Mouse (Mus musculus) granulocyte monocyte progenitor cell, adult 5-6 weeks (primary cell): ENCODE data around the gene Acad10. TPM values are rescaled to one million over a fixed set of nuclear protein-coding genes. Genes with fewer than 3 reads are reported as not detected.

Experiments used
- ATAC-seq: replicated peaks from 2 replicates; pipeline ENCODE4 v1.8.0; 2016; ENCODE audit warnings: mild to moderate bottlenecking, moderate TSS enrichment, inconsistent platforms; ENCODE audit not compliant: poor library complexity, severe bottlenecking
- total RNA-seq, 2 experiments: library from RNA; stranded (forward) in 1 of 2; stranded (reverse) in 1 of 2; fragments of 200-712, 200-1000 nt in 1 of 2; fragments of >200 nt in 1 of 2; fragmentation: Nextera tagmentation in 1 of 2; gene quantifications; 2 replicates each; pipeline ENCODE4 v1.2.3; 2014 to 2017

Gene Acad10
- total RNA-seq, 2 experiments from 2014 or later = 2.1 to 2.7 TPM

DNA sequence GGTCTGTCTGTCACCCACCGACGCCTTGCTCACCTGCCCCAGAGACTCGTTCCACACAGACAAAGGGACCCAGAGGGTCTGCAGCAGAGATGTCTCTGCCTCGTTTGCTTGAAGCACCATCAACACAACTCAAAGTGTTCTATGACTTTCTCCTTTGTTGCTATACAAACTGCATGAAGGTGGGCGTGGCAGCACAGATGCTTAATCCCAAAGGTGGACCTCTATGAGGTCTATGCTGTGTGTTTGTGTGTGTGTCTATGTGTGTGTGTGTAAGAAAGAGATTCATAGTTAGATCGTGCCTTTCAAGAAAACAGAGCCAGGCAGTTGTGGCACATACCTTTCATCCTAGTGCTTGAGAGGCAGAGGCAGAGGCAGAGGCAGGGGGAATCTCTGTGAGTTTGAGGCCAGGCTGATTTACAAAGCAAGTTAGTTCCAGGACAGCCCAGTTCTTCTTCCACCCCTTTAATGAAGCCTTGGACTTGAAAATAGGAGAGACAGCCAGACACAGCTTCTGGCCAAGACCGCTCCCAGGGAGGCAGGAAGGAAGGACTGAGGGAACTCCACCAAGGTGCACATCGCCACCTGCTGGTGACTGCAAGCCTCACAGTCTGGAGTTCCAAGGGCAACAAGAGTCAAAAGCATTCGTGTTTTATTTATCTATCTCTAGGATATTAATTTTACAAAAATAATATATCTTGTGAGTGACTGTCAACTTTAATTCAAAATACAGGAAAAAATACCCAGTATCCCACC lies 58.6 kb downstream of the Acad10 start:
- peak; percentile 88 for ATAC-seq

DNA sequence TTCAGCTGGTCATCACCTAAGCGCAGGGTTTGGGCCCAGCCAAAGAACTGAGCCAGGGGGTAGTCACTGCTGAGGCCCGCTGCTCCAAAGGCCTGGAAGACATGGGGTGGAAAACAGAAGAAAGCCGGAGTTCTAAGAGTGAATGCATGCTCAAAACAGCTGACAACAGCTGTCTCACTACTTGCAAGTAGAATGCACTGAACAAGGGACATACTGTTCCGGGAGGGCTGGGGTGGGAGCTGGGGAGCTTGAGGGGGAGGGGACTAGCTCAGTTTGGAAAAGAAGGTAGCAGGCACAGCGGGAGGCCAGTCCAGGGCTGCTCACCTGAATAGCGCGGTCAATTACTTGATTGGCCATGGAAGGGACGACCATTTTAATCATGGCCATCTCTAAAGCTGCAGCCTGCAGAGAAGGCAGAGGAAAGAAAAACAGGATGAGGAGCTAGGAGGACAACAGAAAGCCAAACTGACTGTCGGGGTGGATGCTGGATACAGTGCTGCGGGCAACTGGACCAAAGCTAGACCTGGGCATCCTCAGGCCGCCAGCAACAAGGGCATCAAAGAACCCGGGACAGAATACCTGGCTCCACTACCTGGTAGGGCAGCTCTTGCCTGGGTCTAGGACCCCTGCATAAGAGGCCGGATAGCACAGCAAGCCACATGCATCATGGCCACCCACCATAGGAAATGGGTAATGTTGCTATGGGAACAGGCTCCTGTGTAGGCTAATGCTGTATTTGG lies 61.3 kb downstream of the Acad10 start:
- ATAC-seq = no peak

- no peak for ATAC-seq
Observed at GRCm38 (mm10) chr5:121597991-121598537, 62.2 kb downstream of the Acad10 start.

DNA sequence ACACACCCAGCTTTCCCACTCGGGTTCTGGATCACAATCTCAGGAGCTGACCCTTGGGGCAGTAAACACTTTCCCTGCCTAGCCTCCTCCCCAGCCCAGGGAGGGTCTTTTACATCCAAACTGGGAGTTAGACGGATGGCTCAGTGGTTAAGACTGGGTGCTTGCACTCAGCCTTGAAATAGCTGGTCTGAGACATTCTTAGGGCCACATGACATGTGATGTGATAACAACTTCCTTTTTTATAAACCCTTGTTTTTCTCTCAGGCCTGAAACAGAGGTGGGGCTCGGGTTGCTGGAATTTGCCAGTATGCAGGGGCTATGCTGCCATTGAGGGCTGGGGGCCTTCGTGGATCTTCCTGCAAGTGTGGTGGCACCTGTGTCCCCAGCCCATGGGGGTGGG lies 63.0 kb downstream of the Acad10 start:
- no peak for ATAC-seq

DNA sequence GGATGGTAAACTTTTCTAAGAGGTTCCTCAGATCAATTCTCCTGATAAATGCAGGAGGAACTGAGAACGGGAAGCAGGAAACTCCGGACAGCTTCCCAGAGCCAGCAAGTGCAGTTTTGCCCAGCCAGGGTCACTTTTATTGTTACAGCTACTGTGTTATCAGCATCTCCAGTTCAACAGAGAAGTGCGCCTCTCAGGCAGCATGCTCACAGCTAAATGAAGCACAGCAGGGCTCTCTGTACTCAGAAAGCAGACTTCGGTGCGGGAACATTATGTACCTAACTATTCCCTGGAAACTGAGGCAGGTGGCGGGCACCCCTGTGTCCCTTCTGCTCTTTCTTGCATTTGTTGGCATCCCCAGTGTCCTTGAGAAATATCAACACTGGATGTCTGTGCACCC lies 64.1 kb downstream of the Acad10 start:
- no peak for ATAC-seq

DNA sequence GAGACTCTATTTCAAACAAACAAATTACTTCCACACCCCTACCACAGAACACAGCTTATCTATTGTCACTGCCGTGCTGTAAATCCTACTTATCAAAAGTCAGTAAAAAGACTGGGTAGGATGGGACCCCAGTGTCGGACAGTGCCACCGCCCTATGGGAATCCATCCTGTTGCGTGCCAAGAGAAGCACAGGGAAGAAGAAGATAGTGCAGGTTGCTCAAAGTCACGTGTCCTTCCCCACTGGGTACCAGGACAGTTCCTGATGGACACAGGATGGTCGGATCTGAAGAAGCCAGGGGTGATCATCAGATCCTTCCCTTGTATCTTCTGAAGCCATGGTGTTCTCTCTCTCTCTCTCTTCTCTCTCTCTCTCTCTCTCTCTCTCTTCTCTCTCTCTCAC lies 64.6 kb downstream of the Acad10 start:
- no peak for ATAC-seq

DNA sequence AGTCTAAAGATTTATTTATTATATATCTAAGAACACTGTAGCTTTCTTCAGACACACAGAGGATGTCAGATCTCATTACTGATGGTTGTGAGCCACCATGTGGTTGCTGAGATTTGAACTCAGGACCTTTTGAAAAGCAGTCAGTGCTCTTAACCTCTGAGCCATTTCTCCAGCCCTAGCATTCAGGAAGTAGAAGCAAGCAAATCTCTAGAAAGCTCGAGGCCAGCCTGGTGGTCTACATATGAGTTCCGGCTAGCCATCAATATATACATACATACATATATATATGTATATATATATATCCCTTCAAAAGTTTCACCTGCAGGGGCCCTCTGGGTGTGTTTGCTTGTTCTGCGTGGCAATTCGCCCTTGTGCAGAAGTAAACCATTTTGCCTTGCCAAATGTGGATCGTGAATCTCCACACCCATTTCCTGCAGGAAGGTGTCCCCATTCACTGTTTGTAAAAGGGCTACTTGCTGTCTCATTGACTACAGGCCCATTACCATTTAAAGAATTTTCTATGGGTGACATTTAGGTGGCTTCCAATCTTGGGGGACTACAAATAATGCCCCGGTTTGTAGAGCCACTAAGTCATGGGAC lies 65.5 kb downstream of the Acad10 start:
- ATAC-seq = no peak

DNA sequence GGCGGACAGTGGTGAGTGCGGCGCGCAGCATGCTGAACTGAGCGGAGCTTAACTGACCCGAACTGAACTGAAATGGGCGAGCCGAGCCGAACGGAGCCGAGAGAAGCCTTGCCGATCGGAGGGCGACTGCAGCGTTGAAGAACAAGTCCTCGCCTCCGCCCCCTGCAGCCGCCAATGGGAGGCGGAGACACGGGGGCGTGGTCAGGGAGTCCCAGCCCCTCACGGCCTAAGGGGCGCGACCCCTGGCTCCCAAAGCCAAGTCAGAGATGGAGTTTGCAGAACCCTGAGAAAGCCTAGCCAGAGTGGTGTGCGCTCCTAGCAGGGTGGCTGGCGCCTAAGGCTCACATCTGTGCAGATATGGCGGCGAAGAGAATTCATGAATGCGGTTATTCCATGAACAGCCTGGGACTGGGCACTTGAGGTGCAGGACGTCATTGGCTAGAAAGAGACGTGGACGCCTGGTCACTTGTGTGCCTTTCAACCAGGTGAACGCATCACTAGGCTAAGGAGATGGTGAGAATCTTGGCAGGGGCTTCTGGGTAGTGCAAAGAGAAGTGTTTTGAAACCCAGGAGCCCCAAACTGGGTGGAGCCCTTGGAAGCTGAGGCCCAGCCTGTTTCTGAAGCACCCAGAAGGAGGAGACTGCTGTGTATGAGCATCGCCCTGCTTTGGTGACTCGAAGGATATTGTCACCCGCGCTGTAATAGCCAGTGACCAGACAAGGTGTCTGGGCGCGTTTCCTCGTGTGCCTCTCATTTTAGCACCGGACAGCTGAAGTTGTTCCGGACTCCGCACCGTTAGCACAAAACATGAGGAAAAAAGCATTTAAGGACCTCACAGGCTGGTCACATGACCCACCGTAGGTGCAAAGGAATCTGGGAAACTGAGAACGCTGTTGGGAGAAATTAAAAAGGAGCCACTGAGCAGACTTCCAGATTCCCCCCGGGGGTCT lies 66.6 kb downstream of the Acad10 start, which contains the start of gene Aldh2:
TSS of gene Aldh2 (minus strand) at position 374 of the 951 bp plus-strand sequence.
- peak; percentile 87 for ATAC-seq

GRCm38 (mm10) chr5:121592816-121593407 lies 67.4 kb downstream of the Acad10 start:
- no peak for ATAC-seq

DNA sequence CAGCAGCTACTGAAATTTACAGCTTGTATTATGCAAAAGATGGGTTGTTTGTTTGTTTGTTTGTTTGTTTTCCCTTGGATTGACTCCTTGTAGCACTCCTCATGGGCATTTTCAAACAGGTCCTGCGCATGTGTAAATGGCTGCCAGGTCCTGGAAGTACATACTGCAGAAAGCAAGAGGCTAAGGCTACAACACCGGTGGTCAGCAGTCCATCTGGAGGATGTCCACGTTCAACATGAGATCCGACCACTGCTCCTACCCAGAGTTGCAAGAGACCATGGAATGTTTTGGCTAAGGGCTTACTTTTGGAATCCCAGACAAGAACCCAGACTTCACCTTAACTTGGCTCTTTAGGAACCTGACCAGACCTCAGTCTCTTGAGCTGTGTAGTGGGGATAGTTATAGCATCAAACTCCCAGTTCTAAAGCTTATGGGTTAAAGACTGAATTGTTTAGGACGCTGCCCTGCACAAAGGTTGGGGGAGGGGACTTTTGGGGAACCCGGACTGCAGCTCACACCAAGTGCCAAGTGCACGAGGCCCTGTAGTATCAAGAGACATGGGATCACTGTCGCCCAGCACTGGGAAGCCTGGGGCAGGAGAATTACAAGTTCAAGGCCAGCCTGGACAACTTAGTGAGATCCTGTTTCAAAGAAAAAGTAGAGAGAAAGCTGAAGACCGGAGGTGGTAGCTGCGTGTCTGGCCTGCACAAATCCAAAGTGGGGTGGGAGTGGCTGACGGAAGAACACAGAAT lies 68.1 kb downstream of the Acad10 start:
- no peak for ATAC-seq

- ATAC-seq = no peak
Observed at GRCm38 (mm10) chr5:121591417-121592063, 68.8 kb downstream of the Acad10 start.

GRCm38 (mm10) chr5:121589928-121590327 lies 70.4 kb downstream of the Acad10 start:
- no peak for ATAC-seq

GRCm38 (mm10) chr5:121586400-121587039 lies 73.8 kb downstream of the Acad10 start:
- ATAC-seq = peak; percentile 58

DNA sequence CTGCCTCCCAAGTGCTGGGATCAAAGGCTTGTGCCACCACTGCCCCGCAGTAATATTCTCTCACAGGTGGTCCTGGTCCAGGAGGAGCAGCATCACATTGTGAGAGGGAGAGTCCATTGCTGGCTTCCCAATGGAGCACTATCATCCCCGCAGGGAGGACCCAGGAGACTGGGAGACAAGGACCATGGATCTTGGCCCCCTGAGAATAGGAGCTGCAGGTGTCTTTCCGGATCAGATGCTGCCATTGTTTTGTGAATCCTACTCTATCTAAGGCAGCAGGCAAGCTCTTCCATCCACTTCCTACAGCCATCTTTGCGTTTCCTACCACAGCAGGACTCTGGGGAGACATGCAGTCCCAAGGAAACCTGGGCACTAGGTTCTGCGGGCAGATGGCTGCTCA lies 74.6 kb downstream of the Acad10 start:
- no peak for ATAC-seq

GRCm38 (mm10) chr5:121585005-121585404 lies 75.3 kb downstream of the Acad10 start:
- no peak for ATAC-seq

GRCm38 (mm10) chr5:121583765-121584501 lies 76.4 kb downstream of the Acad10 start:
- ATAC-seq = peak; percentile 91

- ATAC-seq = no peak
Observed at GRCm38 (mm10) chr5:121581945-121582344, 78.4 kb downstream of the Acad10 start.
